26 mouse cellular contexts compared by ENCODE assay signal in genomic region chr17:73932497-73933059, GRCm38 (mm10).
"Had no signal": no experiment of that assay in that cellular context is flagged by ENCODE, and none has a peak within 500 bp of the region (broad histone marks: within the 10 kb centered on the region; RNA-seq: fewer than 3 reads in every experiment).

No protein-coding gene starts in this region.

- H3K4me1 ChIP-seq: heart, embryonic 10.5 days; heart, embryonic 12.5 days; hindbrain, embryonic 10.5 days; hindbrain, embryonic 12.5 days; intestine, embryonic 15.5 days; kidney, embryonic 15.5 days; limb, embryonic 12.5 days had no signal

- ATAC-seq: hindbrain, embryonic 16.5 days; inflammation-experienced regulatory T-cells, adult 6 months; intestine, embryonic 15.5 days; intestine, postnatal 0 days had no signal

- H3K27ac ChIP-seq: gastrocnemius, adult 2 months; heart, embryonic 10.5 days; hindbrain, embryonic 10.5 days; hindbrain, embryonic 12.5 days; hindbrain, embryonic 14.5 days; intestine, embryonic 15.5 days; kidney, embryonic 15.5 days; layer of hippocampus, adult 2 months; left cerebral cortex, adult 2 months; limb, embryonic 10.5 days; limb, embryonic 12.5 days had no signal

- H3K9me3 ChIP-seq: heart, embryonic 10.5 days; heart, embryonic 12.5 days; hindbrain, embryonic 10.5 days; hindbrain, embryonic 12.5 days; intestine, embryonic 15.5 days; kidney, embryonic 15.5 days; limb, embryonic 10.5 days; limb, embryonic 12.5 days had no signal

- H3K36me3 ChIP-seq: heart, embryonic 10.5 days; heart, embryonic 12.5 days; hindbrain, embryonic 10.5 days; hindbrain, embryonic 12.5 days; intestine, embryonic 15.5 days; kidney, embryonic 15.5 days; limb, embryonic 10.5 days; limb, embryonic 12.5 days had no signal

- H3K27me3 ChIP-seq: heart, embryonic 12.5 days; hindbrain, embryonic 12.5 days; intestine, embryonic 15.5 days; kidney, embryonic 15.5 days; limb, embryonic 12.5 days had no signal

- H3K4me3 ChIP-seq: gastrocnemius, adult 2 months; heart, embryonic 10.5 days; heart, embryonic 12.5 days; hindbrain, embryonic 10.5 days; hindbrain, embryonic 12.5 days; intestine, embryonic 15.5 days; kidney, embryonic 15.5 days; layer of hippocampus, adult 2 months; left cerebral cortex, adult 2 months; limb, embryonic 10.5 days; limb, embryonic 12.5 days had no signal

- H3K9ac ChIP-seq: heart, embryonic 12.5 days; hindbrain, embryonic 12.5 days; hindbrain, embryonic 14.5 days; intestine, embryonic 15.5 days; kidney, embryonic 15.5 days; limb, embryonic 12.5 days had no signal

- DNase-seq: gastrocnemius, adult 2 months; gastrocnemius, postnatal 10 days; gastrocnemius, postnatal 25 days; heart, adult 18-20 months; heart, postnatal 10 days; heart, postnatal 4 days; kidney, adult 2 months; kidney, adult 9 months; kidney, postnatal 10 days; kidney, postnatal 25 days; kidney, postnatal 4 days; liver had no signal

- H3K4me2 ChIP-seq: heart, embryonic 12.5 days; hindbrain, embryonic 12.5 days; hindbrain, embryonic 14.5 days; intestine, embryonic 15.5 days; kidney, embryonic 15.5 days; limb, embryonic 12.5 days had no signal
